Mouse (Mus musculus) liver, embryonic 12.5 days (tissue): ENCODE measurements around the gene Scn10a. TPM values are rescaled to one million over a fixed set of nuclear protein-coding genes. Genes with fewer than 3 reads are reported as not detected.

ENCODE experiments used
- ATAC-seq: fragments of 200-750 bp; cut with Nextera tagmentation; 2 replicates; pipeline ENCODE4 v1.8.0; 2017; ENCODE audit warnings: moderate number of reproducible peaks, mild to moderate bottlenecking, moderate library complexity
- H3K27ac ChIP-seq: fragments of 300-500 bp; sonication (generic); 2 replicates; pipeline ENCODE4 v1.5.1; 2016; ENCODE audit warnings: mild to moderate bottlenecking
- H3K27me3 ChIP-seq: fragments of 300-500 bp; sonication (generic); replicated peaks from 2 replicates; pipeline ENCODE4 v1.6.1; 2016; ENCODE audit warnings: mild to moderate bottlenecking, moderate library complexity
- H3K36me3 ChIP-seq: fragments of 300-500 bp; sonication (generic); 2 replicates; pipeline ENCODE4 v1.6.1; 2016; ENCODE audit warnings: mild to moderate bottlenecking, moderate library complexity
- H3K4me1 ChIP-seq: fragments of 300-500 bp; sonication (generic); 2 replicates; pipeline ENCODE4 v1.6.1; 2016
- H3K4me2 ChIP-seq: fragments of 300-500 bp; sonication (generic); 2 replicates; pipeline ENCODE4 v1.6.1; 2016; ENCODE audit warnings: mild to moderate bottlenecking, moderate library complexity
- H3K4me3 ChIP-seq: fragments of 300-500 bp; sonication (generic); 2 replicates; pipeline ENCODE4 v1.5.1; 2016; ENCODE audit warnings: mild to moderate bottlenecking, moderate library complexity
- H3K9ac ChIP-seq: fragments of 300-500 bp; sonication (generic); 2 replicates; pipeline ENCODE4 v1.6.1; 2016; ENCODE audit warnings: mild to moderate bottlenecking, moderate library complexity
- H3K9me3 ChIP-seq: fragments of 300-500 bp; sonication (generic); replicated peaks from 2 replicates; pipeline ENCODE4 v1.6.1; 2016; ENCODE audit warnings: mild to moderate bottlenecking, moderate library complexity
- WGBS: fragments of 180-500 bp; shearing (Covaris S2); methylation state at CpG from one replicate; pipeline ENCODE4 v1.1.7; 2016; ENCODE audit not compliant: insufficient replicate concordance; 5-methylcytosine and 5-hydroxymethylcytosine counted together
- polyA plus RNA-seq: library from polyadenylated mRNA; unstranded; fragments of >200 nt; fragmentation: Nextera tagmentation; extraction: Ambion mirVana; gene quantifications from 2 replicates; pipeline ENCODE4 v1.2.1, GENCODE M21; 2016

Gene Scn10a
- polyA plus RNA-seq, 1 experiment from 2014 or later: 0.05 TPM

DNA sequence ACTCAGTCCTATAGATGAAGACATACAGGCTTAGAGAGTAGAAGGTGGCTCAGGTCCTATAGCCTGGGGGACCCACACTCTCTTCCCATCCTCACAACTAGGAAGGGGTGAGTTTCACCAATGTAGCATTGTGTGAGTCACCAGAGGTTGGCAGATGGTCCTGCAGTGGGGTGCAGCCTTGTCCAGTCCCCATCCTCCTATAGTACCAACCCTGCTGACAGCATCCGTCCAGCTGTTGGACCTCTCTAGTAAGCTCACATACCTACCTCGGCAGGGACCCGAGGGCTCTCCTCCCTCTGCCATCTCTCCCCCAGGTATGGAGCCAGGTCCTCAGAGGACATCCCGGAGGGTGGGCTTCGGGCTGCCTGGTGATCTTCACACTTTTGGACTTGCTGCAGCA lies 85.6 kb downstream of the Scn10a start:
- H3K4me1 ChIP-seq: 0 out of 2 replicates have a peak, but pooled peaks cover 6% of the 10 kb centered on the region
- no peak overlapping the region for H3K4me3 ChIP-seq
- no peaks in the 10 kb centered on the region for H3K36me3 ChIP-seq
- ATAC-seq: no peak
- 57% methylated on average over 5 of the region's 5 CpGs for WGBS
- no peaks in the 10 kb centered on the region for H3K9me3 ChIP-seq
- H3K27ac ChIP-seq: no peak overlapping the region
- peaks cover 22% of the 10 kb centered on the region for H3K27me3 ChIP-seq
- H3K4me2 ChIP-seq: no peak overlapping the region
- no peak overlapping the region for H3K9ac ChIP-seq

DNA sequence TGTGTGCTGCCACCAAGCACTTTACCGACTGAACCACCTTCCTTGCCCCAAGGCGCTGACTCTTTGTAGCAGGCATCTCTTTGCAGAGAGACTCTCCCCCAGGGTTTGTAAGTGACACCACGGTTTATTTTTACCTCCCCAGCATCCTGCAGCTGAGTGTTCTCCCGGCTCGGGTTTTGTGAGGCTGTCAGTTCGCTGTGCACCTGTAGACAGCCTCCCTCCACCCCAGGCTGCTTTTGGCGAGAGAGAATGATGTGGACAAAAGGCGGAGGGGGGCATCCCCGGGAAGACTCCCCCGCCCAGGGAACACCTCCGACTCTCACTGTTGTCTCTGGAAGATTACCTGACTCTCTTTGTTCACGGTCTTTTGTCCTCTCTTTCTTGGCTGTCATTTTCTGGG lies 86.3 kb downstream of the Scn10a start:
- no peak overlapping the region for H3K4me3 ChIP-seq
- no peak for ATAC-seq

DNA sequence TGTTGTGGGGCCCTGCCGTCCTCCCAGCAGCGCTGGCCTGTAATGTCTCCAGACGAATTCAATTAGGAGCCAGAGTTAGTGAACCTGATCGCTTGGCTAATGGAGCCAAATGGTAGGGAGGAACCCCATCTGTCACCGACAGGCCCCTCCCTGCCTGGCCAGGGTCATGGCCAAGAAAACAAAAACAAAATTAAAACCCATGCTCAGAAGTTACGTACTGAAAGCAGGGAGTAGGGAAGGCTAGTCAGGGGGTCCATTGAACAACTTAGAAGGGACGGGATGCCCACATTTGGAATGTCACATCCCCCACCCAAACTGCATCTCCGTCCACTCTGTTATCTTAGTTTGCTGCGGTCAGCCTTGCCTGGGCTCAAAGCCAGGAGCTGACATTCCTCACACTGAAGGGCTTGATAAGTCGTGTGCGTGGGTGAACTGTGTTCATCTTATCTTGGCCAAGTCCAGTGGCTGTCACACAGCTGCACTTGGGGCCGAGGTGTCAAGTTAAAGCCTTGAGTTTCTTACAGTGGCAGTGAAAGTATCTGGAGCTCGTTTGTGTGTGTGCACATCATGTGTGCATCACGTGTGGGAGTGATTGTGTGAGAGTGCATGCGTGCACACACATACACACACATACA lies 87.1 kb downstream of the Scn10a start:
- WGBS: 23% methylated on average over 15 of the region's 15 CpGs
- no peak overlapping the region for H3K9ac ChIP-seq
- H3K4me1 ChIP-seq: 0 out of 2 replicates have a peak, but pooled peaks cover 6% of the 10 kb centered on the region
- no peak overlapping the region for H3K27ac ChIP-seq
- no peaks in the 10 kb centered on the region for H3K9me3 ChIP-seq
- no peak overlapping the region for H3K4me3 ChIP-seq
- peaks cover 22% of the 10 kb centered on the region for H3K27me3 ChIP-seq
- ATAC-seq: no peak
- H3K36me3 ChIP-seq: no peaks in the 10 kb centered on the region
- H3K4me2 ChIP-seq: no peak overlapping the region

More for the DNA sequence above, 86.3 kb downstream of the Scn10a start:
- no peak overlapping the region for H3K4me2 ChIP-seq
- no peak overlapping the region for H3K9ac ChIP-seq
- no peaks in the 10 kb centered on the region for H3K9me3 ChIP-seq
- no peaks in the 10 kb centered on the region for H3K36me3 ChIP-seq
- peaks cover 22% of the 10 kb centered on the region for H3K27me3 ChIP-seq
- 42% methylated on average over 12 of the region's 12 CpGs for WGBS
- H3K27ac ChIP-seq: no peak overlapping the region
- 0 out of 2 replicates have a peak, but pooled peaks cover 6% of the 10 kb centered on the region for H3K4me1 ChIP-seq

DNA sequence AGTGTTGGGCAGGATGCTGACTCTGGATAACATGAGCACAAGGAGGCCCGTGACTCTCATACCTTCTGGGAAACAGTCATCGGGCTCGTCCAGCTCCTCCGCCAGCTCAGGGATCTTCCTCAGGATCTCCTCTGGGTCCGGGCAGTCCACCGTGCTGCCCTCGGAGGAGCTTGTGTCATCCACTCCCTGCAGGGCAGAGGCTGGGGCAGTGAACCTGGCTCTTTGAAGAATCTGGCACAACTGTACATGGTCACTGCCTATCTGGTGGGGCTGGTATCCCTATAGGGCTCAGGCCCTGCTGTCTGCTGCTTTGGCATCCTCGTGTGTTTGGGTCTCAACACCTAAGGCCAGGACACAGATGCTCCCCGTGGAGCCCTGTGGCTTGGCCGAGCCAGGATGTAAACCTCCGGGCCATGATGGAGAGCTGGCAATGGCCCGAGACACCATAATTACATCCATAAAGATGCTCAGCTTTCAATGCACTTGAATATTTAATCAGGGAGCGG lies 87.7 kb downstream of the Scn10a start:
- Histone ChIP-seq H3K9ac (no peak overlapping the region), H3K27me3 (peaks cover 22% of the 10 kb centered on the region), H3K27ac (no peak overlapping the region), H3K36me3 (no peaks in the 10 kb centered on the region), H3K4me2 (no peak overlapping the region), H3K4me3 (no peak overlapping the region), H3K4me1 (0 out of 2 replicates have a peak, but pooled peaks cover 6% of the 10 kb centered on the region), H3K9me3 (no peaks in the 10 kb centered on the region)
- no peak for ATAC-seq
- 61% methylated on average over 13 of the region's 13 CpGs for WGBS

DNA sequence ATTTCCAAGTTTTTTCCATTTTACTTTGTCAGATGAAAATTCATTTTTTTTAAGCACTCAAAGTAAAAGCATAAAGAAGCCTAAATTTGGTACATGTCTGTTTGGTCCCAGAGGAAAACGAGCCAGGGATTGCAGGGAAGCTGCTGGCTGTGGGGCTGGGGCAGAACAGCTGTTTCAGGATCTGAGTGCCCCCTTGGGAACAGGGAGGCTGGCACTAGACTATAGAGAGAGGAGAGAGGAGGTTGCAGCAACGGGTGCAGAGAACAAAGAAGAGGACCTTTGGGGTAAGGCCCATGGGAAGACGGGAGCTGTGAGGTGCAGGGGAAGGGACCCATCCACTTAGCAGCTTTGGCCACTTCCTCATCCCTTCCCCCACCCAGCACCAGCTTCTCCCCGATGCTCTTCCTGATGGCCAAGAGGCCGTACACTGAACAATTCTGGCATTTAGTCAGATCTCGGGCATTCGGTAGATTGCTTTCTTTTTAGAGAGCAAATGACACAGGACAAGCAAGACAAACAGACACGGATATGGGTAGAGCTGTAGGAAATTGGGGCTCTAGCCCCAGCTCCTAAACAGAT lies 90.3 kb downstream of the Scn10a start:
- H3K9me3 ChIP-seq: no peaks in the 10 kb centered on the region
- H3K27ac ChIP-seq: no peak overlapping the region
- H3K9ac ChIP-seq: no peak overlapping the region
- H3K27me3 ChIP-seq: peaks cover 16% of the 10 kb centered on the region; the same call in 1 of the 2 replicates
- 0 out of 2 replicates have a peak, but pooled peaks cover 6% of the 10 kb centered on the region for H3K4me1 ChIP-seq
- no peak overlapping the region for H3K4me3 ChIP-seq
- no peak for ATAC-seq
- H3K36me3 ChIP-seq: no peaks in the 10 kb centered on the region
- H3K4me2 ChIP-seq: no peak overlapping the region
- 34% methylated on average over 8 of the region's 8 CpGs for WGBS

DNA sequence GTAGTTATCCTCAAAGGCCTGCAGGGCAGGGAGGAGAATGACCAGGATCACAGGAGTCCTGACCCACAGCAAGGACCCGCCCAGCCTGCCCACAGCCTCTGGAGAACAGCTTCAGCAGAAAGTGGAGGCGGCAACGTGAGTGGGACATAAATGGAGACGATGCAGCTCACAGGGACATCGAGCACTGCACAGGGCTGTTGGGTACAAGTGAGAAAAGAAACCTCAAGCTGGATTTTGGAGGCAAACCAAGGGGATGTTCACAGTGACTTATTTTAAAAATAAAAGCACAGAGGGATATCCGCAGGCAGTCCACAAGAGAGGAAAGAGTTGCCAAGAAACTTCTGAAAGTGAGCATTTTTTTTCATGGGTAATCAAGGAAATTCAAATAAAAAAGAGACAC lies 91.9 kb downstream of the Scn10a start:
- ATAC-seq: no peak
- 0 out of 2 replicates have a peak, but pooled peaks cover 3% of the 10 kb centered on the region for H3K4me1 ChIP-seq
- no peak overlapping the region for H3K27ac ChIP-seq
- H3K27me3 ChIP-seq: 0 out of 2 replicates have a peak, but pooled peaks cover 10% of the 10 kb centered on the region
- WGBS: 65% methylated on average over 6 of the region's 6 CpGs
- H3K4me3 ChIP-seq: no peak overlapping the region
- H3K9me3 ChIP-seq: no peaks in the 10 kb centered on the region
- no peak overlapping the region for H3K9ac ChIP-seq
- no peak overlapping the region for H3K4me2 ChIP-seq
- H3K36me3 ChIP-seq: no peaks in the 10 kb centered on the region

DNA sequence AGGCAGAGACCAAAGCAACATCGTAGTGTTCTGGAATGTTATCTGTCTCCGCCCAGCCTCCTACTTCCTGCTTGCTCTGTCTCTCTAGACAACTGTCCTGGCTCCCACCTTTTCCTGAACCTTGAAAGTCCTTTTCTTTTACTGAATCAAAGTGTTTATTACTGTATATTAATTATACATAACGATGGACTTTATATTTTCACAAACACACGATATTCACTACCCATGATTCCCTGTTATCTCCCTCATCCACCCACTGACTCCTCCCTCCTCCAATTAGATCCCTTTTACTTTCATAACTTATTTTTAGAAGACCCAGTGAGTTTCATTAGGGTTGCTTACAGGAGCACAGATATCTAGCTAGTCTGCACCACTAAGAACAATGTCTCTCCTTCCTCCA lies 95.0 kb downstream of the Scn10a start:
- ATAC-seq: no peak
- Histone ChIP-seq H3K4me3 (no peak overlapping the region), H3K9ac (no peak overlapping the region), H3K27me3 (no peaks in the 10 kb centered on the region), H3K36me3 (no peaks in the 10 kb centered on the region), H3K9me3 (no peaks in the 10 kb centered on the region), H3K27ac (no peak overlapping the region), H3K4me1 (no peaks in the 10 kb centered on the region), H3K4me2 (no peak overlapping the region)
- 51% methylated on average over 4 of the region's 4 CpGs for WGBS

DNA sequence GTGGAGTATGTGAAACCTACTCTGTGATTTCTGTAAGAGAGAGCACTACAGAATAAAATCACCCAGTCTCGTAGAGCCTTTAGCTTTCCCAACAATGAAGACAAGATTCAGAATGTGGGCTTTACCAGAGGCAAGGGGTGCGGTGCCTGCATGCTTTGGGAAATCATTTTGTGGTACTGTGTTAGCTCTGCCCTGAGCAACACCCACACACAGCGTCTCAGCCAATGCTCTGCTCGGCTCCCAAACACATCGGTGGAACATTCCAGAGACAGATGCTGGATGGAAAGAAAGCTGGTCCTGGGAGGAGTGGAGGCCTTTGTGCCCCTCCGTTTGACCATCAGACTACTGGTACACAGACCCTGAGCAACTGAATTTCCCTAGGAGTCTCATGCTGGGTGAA lies 104.3 kb downstream of the Scn10a start:
- WGBS: 67% methylated on average over 6 of the region's 6 CpGs
- no peak for ATAC-seq
- H3K27ac ChIP-seq: no peak overlapping the region
- H3K4me3 ChIP-seq: no peak overlapping the region
- H3K9ac ChIP-seq: no peak overlapping the region
- no peak overlapping the region for H3K4me2 ChIP-seq
- no peaks in the 10 kb centered on the region for H3K36me3 ChIP-seq
- H3K27me3 ChIP-seq: no peaks in the 10 kb centered on the region
- no peaks in the 10 kb centered on the region for H3K9me3 ChIP-seq
- no peaks in the 10 kb centered on the region for H3K4me1 ChIP-seq

DNA sequence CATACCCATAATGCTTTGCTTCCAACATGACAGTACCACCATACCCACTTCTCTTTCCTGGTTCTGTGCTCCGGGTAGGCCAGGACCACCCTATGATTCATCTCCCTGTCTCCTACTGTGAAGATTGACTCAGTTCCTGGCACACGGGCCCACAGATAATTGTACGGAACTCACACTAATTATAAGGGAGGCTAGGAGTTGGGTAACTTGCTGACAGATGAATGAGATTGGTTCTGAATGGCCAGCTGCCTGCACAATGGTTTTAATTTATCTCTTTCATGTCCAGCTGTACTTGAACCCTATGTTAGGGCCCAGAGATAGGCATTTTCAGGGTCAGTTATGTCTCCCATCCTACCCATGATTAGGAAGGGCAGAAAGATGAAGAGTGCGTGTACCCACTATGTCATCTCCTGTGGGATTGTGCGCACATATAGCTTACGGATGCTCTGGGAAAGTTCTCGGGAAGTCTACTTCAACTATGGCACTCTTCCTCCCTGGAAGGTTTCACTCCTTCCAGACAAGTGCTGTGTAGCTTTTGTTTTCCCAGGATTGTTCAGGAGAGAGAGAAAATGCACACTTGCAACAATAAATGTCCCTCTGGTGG lies 108.5 kb downstream of the Scn10a start:
- Histone ChIP-seq H3K9ac (no peak overlapping the region), H3K4me2 (no peak overlapping the region), H3K4me1 (no peaks in the 10 kb centered on the region), H3K27ac (no peak overlapping the region), H3K4me3 (no peak overlapping the region), H3K27me3 (no peaks in the 10 kb centered on the region), H3K9me3 (no peaks in the 10 kb centered on the region), H3K36me3 (no peaks in the 10 kb centered on the region)
- no peak for ATAC-seq
- WGBS: 73% methylated on average over 7 of the region's 7 CpGs

DNA sequence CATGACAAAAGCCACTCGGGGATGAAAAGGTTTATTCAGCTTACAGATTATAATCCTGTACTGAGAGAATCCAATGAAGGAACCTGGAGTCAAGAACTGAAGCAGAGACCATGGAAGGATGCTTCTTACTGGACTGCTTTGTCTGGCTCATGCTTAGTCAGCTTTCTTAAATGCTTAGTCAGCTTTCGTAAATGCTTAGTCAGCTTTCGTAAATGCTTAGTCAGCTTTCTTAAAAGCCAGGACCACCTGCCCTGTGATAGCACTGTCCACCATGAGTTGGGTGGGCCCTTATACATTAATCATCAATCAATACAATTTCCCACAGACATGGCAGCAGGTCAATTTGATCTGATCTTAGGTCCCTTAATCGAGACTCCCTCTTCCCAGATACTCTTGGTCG lies 112.2 kb downstream of the Scn10a start:
- WGBS: 86% methylated on average over 5 of the region's 5 CpGs
- no peaks in the 10 kb centered on the region for H3K4me1 ChIP-seq
- ATAC-seq: no peak

DNA sequence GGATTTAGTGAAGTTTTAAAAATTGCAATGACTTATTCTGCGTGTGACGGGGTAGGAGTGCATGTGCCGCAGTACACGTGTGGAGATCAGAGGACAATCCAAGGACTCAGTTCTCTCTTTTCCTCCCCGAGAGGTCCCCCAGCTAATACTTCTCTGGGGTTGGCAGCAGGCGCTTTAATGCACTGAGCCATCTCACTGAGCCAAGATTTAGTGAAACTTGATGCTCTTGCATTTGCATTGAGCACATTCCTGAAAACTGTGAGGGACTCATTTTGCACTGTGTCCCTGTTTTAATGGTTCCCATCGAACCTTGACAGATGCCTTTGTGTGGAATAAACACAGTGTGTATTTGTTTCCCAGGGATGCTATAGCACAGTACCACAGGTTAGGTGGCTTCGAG lies 114.5 kb downstream of the Scn10a start:
- 63% methylated on average over 8 of the region's 8 CpGs for WGBS
- no peak for ATAC-seq

More for the DNA sequence above, 112.2 kb downstream of the Scn10a start:
- Histone ChIP-seq H3K9ac (no peak overlapping the region), H3K36me3 (no peaks in the 10 kb centered on the region), H3K4me3 (no peak overlapping the region), H3K27me3 (no peaks in the 10 kb centered on the region), H3K27ac (no peak overlapping the region), H3K4me2 (no peak overlapping the region), H3K9me3 (no peaks in the 10 kb centered on the region)

DNA sequence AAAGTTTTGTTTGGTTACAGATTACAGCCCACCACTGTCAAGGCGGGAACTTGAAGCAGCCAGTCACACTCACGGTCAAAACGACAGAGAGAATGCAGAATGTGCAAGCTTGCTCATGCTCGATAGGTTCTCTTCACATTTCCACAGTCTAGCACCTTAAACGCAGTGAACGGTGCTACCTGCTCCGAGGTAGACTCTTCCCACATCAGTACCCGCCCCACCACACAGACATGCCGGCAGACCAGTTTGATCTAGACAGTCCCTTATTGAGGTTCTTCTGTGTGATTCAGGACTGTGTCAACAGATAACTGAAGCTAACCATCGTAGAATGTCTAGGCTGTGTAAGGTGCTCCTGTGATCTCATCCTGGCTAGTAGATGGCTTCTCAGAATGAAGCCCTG lies 120.6 kb downstream of the Scn10a start:
- Histone ChIP-seq H3K9ac (no peak overlapping the region), H3K27me3 (no peaks in the 10 kb centered on the region), H3K4me1 (no peaks in the 10 kb centered on the region), H3K4me3 (no peak overlapping the region), H3K9me3 (no peaks in the 10 kb centered on the region), H3K36me3 (no peaks in the 10 kb centered on the region), H3K27ac (no peak overlapping the region), H3K4me2 (no peak overlapping the region)
- no peak for ATAC-seq
- 74% methylated on average over 10 of the region's 10 CpGs for WGBS

More for the DNA sequence above, 114.5 kb downstream of the Scn10a start:
- Histone ChIP-seq H3K27me3 (no peaks in the 10 kb centered on the region), H3K9ac (no peak overlapping the region), H3K9me3 (no peaks in the 10 kb centered on the region), H3K4me3 (no peak overlapping the region), H3K36me3 (no peaks in the 10 kb centered on the region), H3K4me2 (no peak overlapping the region), H3K4me1 (no peaks in the 10 kb centered on the region), H3K27ac (no peak overlapping the region)
